Mouse (Mus musculus) MEL (cell line): ENCODE results near the gene Spc24. TPM values are rescaled to one million over a fixed set of nuclear protein-coding genes. Genes with fewer than 3 reads are reported as not detected.
A peak's percentile ranks its signal among the peaks of the same experiment; 100 is the strongest.

ENCODE experiments used
- DNase-seq: peaks from one replicate; pipeline ENCODE4 v3.0.0; 2011; ENCODE audit warnings: low read depth, low spot score
- H3K27ac ChIP-seq: 2 replicates; pipeline ENCODE4 v1.5.1; 2012; ENCODE audit warnings: low read depth, mild to moderate bottlenecking, control low read depth, low read length, moderate library complexity; ENCODE audit not compliant: control insufficient read depth
- H3K27me3 ChIP-seq, 2 experiments: fragments of 150-350 bp in 1 of 2; sonication (generic) in 1 of 2; 2 replicates each; pipeline ENCODE4 v1.6.1; 2012; ENCODE audit warnings: low read length in 2 of 2, mild to moderate bottlenecking in 2 of 2, improper control_type of control experiment in 1 of 2, moderate library complexity in 1 of 2; ENCODE audit not compliant: insufficient read depth in 2 of 2, control insufficient read depth in 1 of 2
- H3K36me3 ChIP-seq, 2 experiments: 2 replicates each; pipeline ENCODE4 v1.6.1; 2012 to 2014; ENCODE audit warnings: low read length in 2 of 2, improper control_type of control experiment in 1 of 2, inconsistent platforms in 1 of 2, mild to moderate bottlenecking in 1 of 2; ENCODE audit not compliant: insufficient read depth in 2 of 2, control insufficient read depth in 1 of 2
- H3K4me1 ChIP-seq, 2 experiments: fragments of 150-350 bp in 1 of 2; sonication (generic) in 1 of 2; 2 replicates each; pipeline ENCODE4 v1.6.1; 2012; ENCODE audit warnings: low read length in 2 of 2, improper control_type of control experiment in 1 of 2, mild to moderate bottlenecking in 1 of 2; ENCODE audit not compliant: insufficient read depth in 2 of 2, control insufficient read depth in 1 of 2
- H3K4me3 ChIP-seq, 2 experiments: fragments of 150-350 bp in 1 of 2; sonication (generic) in 1 of 2; 2 replicates each; pipeline ENCODE4 v1.5.1; 2012; ENCODE audit warnings: low read depth in 2 of 2, low read length in 2 of 2, mild to moderate bottlenecking in 2 of 2, moderate library complexity in 2 of 2, control low read depth in 1 of 2, improper control_type of control experiment in 1 of 2; ENCODE audit not compliant: control insufficient read depth in 1 of 2, insufficient read depth in 1 of 2
- H3K79me2 ChIP-seq: 2 replicates; pipeline ENCODE4 v1.6.1; 2012; ENCODE audit warnings: mild to moderate bottlenecking, low read length, moderate library complexity; ENCODE audit not compliant: control insufficient read depth, poor library complexity, insufficient read depth
- H3K9ac ChIP-seq: 2 replicates; pipeline ENCODE4 v1.6.1; 2012; ENCODE audit warnings: low read depth, mild to moderate bottlenecking, control low read depth, low read length, moderate library complexity; ENCODE audit not compliant: control insufficient read depth, poor library complexity, severe bottlenecking
- H3K9me3 ChIP-seq: fragments of 150-350 bp; sonication (generic); replicated peaks from 2 replicates; pipeline ENCODE4 v1.6.1; 2012; ENCODE audit warnings: mild to moderate bottlenecking, low read length, improper control_type of control experiment, moderate library complexity; ENCODE audit not compliant: insufficient read depth
- CHD2 ChIP-seq: IDR thresholded peaks from 2 replicates; pipeline ENCODE4 v1.6.1; 2011; ENCODE audit warnings: low read length, improper control_type of control experiment
- E2F4 ChIP-seq: IDR thresholded peaks from 2 replicates; pipeline ENCODE4 v1.6.1; 2011; ENCODE audit warnings: low read depth, low read length, improper control_type of control experiment, borderline replicate concordance
- ELF1 ChIP-seq: IDR thresholded peaks from 2 replicates; pipeline ENCODE4 v1.6.1; 2014; ENCODE audit warnings: low read depth, mild to moderate bottlenecking, inconsistent platforms, low read length, improper control_type of control experiment, moderate library complexity
- EP300 ChIP-seq, 2 experiments: IDR thresholded peaks; 2 replicates each; pipeline ENCODE4 v1.6.1; 2011; ENCODE audit warnings: improper control_type of control experiment in 2 of 2, low read length in 2 of 2, low read depth in 1 of 2, mild to moderate bottlenecking in 1 of 2
- ETS1 ChIP-seq: IDR thresholded peaks from 2 replicates; pipeline ENCODE4 v1.6.1; 2012; ENCODE audit warnings: low read depth, mild to moderate bottlenecking, inconsistent platforms, low read length, improper control_type of control experiment, moderate library complexity
- GABPA ChIP-seq: IDR thresholded peaks from 2 replicates; pipeline ENCODE4 v1.6.1; 2012; ENCODE audit warnings: low read depth, mild to moderate bottlenecking, inconsistent platforms, low read length, improper control_type of control experiment, moderate library complexity
- JUND ChIP-seq: IDR thresholded peaks from 2 replicates; pipeline ENCODE4 v1.6.1; 2011; ENCODE audit warnings: low read depth, mild to moderate bottlenecking, improper control_type of control experiment, low read length
- MAFK ChIP-seq: IDR thresholded peaks from 2 replicates; pipeline ENCODE4 v1.6.1; 2011; ENCODE audit warnings: low read depth, mild to moderate bottlenecking, low read length, improper control_type of control experiment, borderline replicate concordance
- MAZ ChIP-seq: IDR thresholded peaks from 2 replicates; pipeline ENCODE4 v1.6.1; 2012; ENCODE audit warnings: low read depth, mild to moderate bottlenecking, inconsistent platforms, low read length, improper control_type of control experiment
- MEF2A ChIP-seq: IDR thresholded peaks from 2 replicates; pipeline ENCODE4 v1.6.1; 2014; ENCODE audit warnings: low read depth, mild to moderate bottlenecking, inconsistent platforms, low read length, improper control_type of control experiment; ENCODE audit not compliant: poor library complexity, insufficient replicate concordance, severe bottlenecking; ENCODE audit errors: extremely low read depth
- MXI1 ChIP-seq: IDR thresholded peaks from 2 replicates; pipeline ENCODE4 v1.6.1; 2011; ENCODE audit warnings: mild to moderate bottlenecking, low read depth, low read length, improper control_type of control experiment
- MYC ChIP-seq: IDR thresholded peaks from 2 replicates; pipeline ENCODE4 v1.6.1; 2011; ENCODE audit warnings: low read depth, mild to moderate bottlenecking, low read length, improper control_type of control experiment, moderate library complexity
- POLR2AphosphoS2 ChIP-seq: IDR thresholded peaks from 2 replicates; pipeline ENCODE4 v1.6.1; 2011; ENCODE audit warnings: low read length, improper control_type of control experiment
- POLR2AphosphoS5 ChIP-seq: IDR thresholded peaks from 2 replicates; pipeline ENCODE4 v1.6.1; 2012; ENCODE audit warnings: low read depth, borderline replicate concordance, mild to moderate bottlenecking, inconsistent platforms, low read length, moderate library complexity, mixed read lengths
- RCOR1 ChIP-seq: IDR thresholded peaks from 2 replicates; pipeline ENCODE4 v1.6.1; 2012; ENCODE audit warnings: low read depth, mild to moderate bottlenecking, inconsistent platforms, low read length, improper control_type of control experiment
- SIN3A ChIP-seq: IDR thresholded peaks from 2 replicates; pipeline ENCODE4 v1.6.1; 2012; ENCODE audit warnings: low read length, improper control_type of control experiment, inconsistent platforms
- SMC3 ChIP-seq: IDR thresholded peaks from 2 replicates; pipeline ENCODE4 v1.6.1; 2011; ENCODE audit warnings: low read depth, low read length, improper control_type of control experiment
- TAL1 ChIP-seq: IDR thresholded peaks from 2 replicates; pipeline ENCODE4 v1.6.1; 2012; ENCODE audit warnings: mild to moderate bottlenecking, inconsistent platforms, low read length, moderate library complexity, mixed read lengths
- TBP ChIP-seq: IDR thresholded peaks from 2 replicates; pipeline ENCODE4 v1.8.0; 2011; ENCODE audit warnings: low read depth, low read length, improper control_type of control experiment
- ZKSCAN1 ChIP-seq: IDR thresholded peaks from 2 replicates; pipeline ENCODE4 v1.6.1; 2012; ENCODE audit warnings: low read depth, mild to moderate bottlenecking, inconsistent platforms, low read length, improper control_type of control experiment, moderate library complexity
- polyA plus RNA-seq, 2 experiments: library from polyadenylated mRNA; stranded (reverse) in 1 of 2; unstranded in 1 of 2; fragments of >175 nt in 1 of 2; fragments of >200 nt in 1 of 2; gene quantifications; 2 replicates each; pipeline versions ENCODE4 v1.2.1 to v1.2.4; 2012; ENCODE audit warnings: low replicate concordance in 2 of 2, low read depth in 1 of 2; ENCODE audit not compliant: insufficient read length in 2 of 2, insufficient read depth in 1 of 2, missing spikeins in 1 of 2
- total RNA-seq: library from RNA; depleted of rRNA; stranded (reverse); fragments of 300-350 nt; gene quantifications from 2 replicates; pipeline ENCODE4 v1.2.3, GENCODE M21; 2012

The Spc24 gene
- total and polyA plus RNA-seq, 3 experiments = 304 to 377 TPM; not detected in 1

GRCm38 (mm10) chr9:21803986-21804644 lies 44.0 kb upstream of the Spc24 start (continued):
- TF ChIP-seq JUND (peak; percentile 61; the same call in 1 of the 2 replicates), TBP (0 out of 2 replicates have a peak, but pooled peaks have one; percentile 8), SMC3 (peak; percentile 99), TAL1 (no peak), MEF2A (no peak), GABPA (no peak), POLR2AphosphoS2 (no peak), MAZ (peak; percentile 93), E2F4 (0 out of 2 replicates have a peak, but pooled peaks have one; percentile 22), SIN3A (peak; percentile 61), CHD2 (no peak; the same call in 1 of the 2 replicates), RCOR1 (no peak)

GRCm38 (mm10) chr9:21801591-21801990 lies 41.5 kb upstream of the Spc24 start:
- no peaks in the 10 kb centered on the region for H3K9me3 ChIP-seq
- TF ChIP-seq EP300 (IDR thresholded peaks at IDR 0.05; ENCODE audit: low read depth in 1 of 2, low read length in 2 of 2) (no peak), MAFK (no peak), MYC (no peak), POLR2AphosphoS2 (no peak), MXI1 (no peak), ETS1 (no peak), ELF1 (no peak), GABPA (no peak), POLR2AphosphoS5 (no peak), TAL1 (no peak), JUND (no peak), ZKSCAN1 (no peak), CHD2 (no peak), SMC3 (no peak)
- TF ChIP-seq, all 39 proteins: peak for 0
- Histone ChIP-seq H3K9ac (no peak overlapping the region), H3K79me2 (no peaks in the 10 kb centered on the region; the same call in 1 of the 2 replicates), H3K27ac (no peak overlapping the region), H3K4me3 (no peak overlapping the region), H3K27me3 (no peaks in the 10 kb centered on the region), H3K4me1 (peaks cover 4 to 7% of the 10 kb centered on the region in 2 experiments; a peak in 3 of 4 replicates), H3K36me3 (no peaks in the 10 kb centered on the region)
- no peak for DNase-seq
